Mouse (Mus musculus) T-helper 17 cell (primary cell): ENCODE measurements around the gene Nck2.

Experiments used
- in situ Hi-C, 2 experiments: fragments of 300-600 bp; cut with MboI, MseI; formaldehyde crosslinking; loops; 1 replicate in 1 of 2; 2 replicates in 1 of 2; pipeline ENCODE4 v1.15.1; 2025; ENCODE audit warnings: high pct_unique_total_duplicates in 2 of 2

Nck2 gene

DNA sequence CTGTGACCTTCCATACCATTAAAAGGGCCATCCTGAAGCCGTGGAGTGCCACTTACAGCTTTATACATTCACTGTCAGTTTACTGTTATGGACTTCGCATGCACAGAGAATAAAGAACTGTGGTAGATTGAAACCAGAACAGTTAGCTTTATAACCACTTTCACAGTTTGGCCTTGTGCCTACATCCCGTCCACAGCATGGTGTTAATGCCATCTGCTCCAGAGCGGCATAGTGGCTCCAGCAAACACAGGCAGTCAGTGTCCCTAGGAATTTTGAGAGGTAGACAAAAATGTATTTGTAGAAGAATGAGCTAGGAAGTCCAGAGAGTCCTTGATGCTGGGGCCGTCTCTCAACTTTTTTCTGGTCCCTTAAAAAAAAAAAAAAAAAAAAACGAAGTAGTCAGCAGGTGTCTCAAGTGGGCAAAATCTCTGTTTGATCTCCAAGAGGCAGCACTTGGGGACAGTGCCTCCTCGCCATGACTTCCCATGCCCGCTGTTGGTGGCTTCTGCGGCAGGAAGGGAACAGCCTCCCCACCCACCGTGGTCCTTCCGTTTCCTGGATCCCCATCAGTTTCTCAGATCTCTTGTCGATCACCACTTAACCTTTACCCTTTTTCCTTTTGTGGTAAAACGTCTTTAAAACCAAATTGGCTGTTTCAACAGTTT, 117.8 kb downstream of the Nck2 start:
- in situ Hi-C loops: loop anchor here in 1 of 2 experiments (5.0 kb wide), 1 partner anchor 45 kb away; no protein-coding TSS in a partner anchor

- in situ Hi-C loops: no loop called here
Observed at GRCm38 (mm10) chr1:43565260-43565659, 120.9 kb downstream of the Nck2 start.

GRCm38 (mm10) chr1:43566677-43567377, 122.4 kb downstream of the Nck2 start:
- in situ Hi-C loops: no loop called here

DNA sequence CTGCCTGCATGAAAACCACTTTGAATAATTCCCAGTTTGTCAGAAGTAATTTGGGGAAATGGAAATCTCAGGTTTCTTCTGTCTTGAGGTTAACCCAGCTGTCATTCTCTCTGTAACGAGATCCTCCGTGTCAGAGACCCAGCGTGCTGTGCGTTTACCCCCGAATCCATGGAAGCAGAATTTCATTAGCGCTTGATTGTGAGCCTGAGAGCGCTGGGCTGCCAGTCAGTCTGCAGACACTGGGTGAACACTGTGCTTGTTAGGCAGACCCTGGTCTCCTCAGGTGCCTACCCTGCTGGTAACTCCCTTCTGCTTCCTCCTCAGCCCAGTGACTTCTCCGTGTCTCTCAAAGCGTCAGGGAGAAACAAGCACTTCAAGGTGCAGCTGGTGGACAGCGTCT, 124.4 kb downstream of the Nck2 start:
- in situ Hi-C loops: no loop called here

GRCm38 (mm10) chr1:43571105-43571504, 126.7 kb downstream of the Nck2 start:
- in situ Hi-C loops: no loop called here

DNA sequence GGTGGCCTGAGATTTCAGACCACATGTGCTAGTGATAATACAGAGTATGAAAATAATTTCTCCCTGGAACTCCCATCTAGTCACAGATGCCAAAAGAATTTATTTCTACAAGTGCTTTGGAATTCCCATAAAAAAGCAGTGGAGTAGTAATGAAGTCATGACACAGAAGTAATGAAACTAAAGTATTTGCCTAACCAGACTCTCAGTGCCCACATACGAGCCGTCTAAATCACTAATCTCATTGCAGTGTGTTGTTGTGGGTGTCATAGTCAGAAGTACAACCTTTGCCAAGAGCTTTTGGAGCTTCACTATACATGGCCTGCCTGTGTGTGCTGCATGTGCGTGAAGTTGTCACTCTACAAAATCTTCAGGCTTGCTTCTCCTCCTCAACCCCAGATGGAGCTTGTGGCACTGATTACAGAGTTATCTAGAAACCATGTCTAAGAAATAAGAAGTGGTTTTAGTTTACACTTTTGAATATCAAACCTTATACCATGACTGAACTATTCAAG, 130.5 kb downstream of the Nck2 start:
- in situ Hi-C loops: no loop called here

- in situ Hi-C loops: no loop called here
Observed at GRCm38 (mm10) chr1:43577371-43577770, 133.0 kb downstream of the Nck2 start.

DNA sequence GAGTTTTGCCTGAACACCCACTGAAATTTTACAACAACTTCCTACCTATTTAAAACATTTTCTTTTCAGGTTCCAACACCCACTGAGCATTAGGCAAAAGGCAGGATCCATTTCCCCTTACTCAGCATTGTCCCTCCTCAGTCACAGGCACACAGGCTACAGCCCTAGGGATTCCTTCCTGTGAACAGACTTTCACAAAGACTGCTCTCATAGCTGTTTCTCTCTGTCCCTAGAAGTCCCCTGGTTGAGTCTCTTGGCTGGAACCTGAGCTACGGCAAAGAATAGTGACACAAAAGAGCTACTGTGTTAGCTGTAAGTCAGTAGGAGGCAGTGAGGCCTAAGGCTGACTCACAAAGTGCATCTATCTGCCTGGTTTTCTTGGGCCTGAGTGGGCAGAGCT, 139.2 kb downstream of the Nck2 start:
- in situ Hi-C loops: no loop called here

- in situ Hi-C loops: no loop called here
Observed at GRCm38 (mm10) chr1:43589001-43589400, 144.6 kb downstream of the Nck2 start.

DNA sequence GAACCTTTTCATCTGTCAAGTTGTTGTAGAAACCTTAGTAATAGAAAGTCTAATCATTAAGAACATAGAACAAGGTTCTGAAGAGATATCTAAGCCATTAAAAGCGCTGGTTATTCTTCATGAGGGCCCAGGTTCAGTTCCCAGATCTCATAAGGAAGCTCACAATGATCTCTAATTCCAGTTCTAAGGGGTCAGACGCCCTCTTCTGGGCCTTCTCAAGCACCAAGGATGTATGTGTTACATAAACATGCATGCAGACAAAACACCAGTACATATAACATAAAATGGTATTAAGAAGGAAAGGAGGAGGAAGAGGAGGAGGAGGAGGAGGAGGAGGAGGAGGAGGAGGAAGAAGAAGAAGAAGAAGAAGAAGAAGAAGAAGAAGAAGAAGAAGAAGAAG, 145.5 kb downstream of the Nck2 start:
- in situ Hi-C loops: loop anchor here in 1 of 2 experiments (5.0 kb wide), 1 partner anchor 78 kb away; no protein-coding TSS in a partner anchor

DNA sequence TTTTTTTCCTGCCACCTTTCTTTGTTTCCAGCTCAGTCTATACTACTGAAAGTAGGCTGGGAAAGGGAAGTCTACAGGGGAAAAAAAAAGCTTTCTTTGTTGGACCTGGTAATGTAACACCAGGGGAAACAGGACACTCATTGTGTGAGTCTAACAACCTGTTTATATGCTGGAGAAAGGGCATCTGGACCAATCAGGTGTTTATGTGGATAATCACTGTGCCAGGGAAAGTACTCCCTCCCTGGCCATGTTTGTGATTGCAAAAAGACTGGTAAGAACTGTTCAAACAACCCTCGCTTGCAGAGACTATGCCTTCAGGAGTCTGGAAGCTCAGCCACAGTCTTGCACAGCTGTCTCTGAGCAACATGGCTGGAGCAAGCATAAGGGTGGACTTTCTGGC, 146.3 kb downstream of the Nck2 start:
- in situ Hi-C loops: loop anchor here in 1 of 2 experiments (5.0 kb wide), 1 partner anchor 78 kb away; no protein-coding TSS in a partner anchor

DNA sequence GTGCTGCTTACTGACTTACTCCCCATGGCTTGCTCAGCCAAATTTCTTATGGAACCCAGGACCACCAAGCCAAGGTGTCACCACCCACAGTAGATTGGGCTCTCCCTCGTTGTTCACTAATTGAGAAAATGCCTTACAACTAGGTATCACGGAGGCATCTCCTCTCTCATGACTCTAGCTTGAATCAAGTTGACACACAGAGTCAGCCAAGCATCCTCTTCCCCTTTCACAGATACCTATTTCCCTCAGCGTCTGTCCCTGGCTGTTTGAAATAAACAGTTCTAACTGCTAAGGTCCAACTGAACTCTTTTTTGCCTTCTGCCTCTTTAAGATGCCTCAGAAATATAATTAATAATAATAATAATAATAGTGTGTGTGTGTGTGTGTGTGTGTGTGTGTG, 148.7 kb downstream of the Nck2 start:
- in situ Hi-C loops: loop anchor here in 1 of 2 experiments (5.0 kb wide), 1 partner anchor 81 kb away; no protein-coding TSS in a partner anchor

DNA sequence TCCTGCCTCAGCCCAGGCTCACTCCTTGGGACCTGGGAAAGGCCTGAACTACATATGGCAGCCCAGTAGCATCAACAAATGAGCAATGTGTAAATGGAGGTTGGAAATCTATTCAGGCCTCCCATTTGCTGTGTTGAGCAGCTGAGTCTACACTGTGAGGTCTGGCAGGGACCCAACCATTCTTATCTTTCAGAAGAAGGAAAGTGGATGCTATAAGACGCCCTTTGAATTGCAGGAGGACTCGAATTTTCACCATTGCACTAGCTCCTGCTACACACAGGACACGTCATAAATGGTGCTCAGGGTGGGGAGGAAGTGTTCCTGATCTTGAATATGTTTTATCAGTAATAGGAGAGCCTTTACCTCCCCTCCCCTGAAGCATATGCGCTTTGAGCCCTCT, 150.4 kb downstream of the Nck2 start:
- in situ Hi-C loops: loop anchor here in 1 of 2 experiments (5.0 kb wide), 1 partner anchor 82 kb away; no protein-coding TSS in a partner anchor

DNA sequence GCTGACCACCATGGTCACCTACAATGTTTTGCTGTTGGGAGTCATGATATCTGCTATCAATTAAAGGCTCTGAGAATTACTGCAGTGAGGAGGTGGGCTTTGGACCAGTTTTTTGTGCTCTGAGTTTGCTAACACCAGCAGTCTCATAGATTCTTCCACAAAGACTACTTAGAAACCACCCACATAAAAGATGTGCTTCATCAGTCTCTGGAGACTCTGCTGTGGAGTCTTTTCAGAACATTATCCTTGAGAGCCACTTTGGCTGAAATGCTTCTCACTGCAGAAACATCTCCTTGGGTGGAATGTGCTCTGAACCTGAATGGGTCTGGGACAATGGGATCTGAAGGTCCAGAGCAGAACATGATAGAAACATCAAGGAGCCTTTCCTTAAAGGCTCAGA, 153.4 kb downstream of the Nck2 start:
- in situ Hi-C loops: no loop called here

DNA sequence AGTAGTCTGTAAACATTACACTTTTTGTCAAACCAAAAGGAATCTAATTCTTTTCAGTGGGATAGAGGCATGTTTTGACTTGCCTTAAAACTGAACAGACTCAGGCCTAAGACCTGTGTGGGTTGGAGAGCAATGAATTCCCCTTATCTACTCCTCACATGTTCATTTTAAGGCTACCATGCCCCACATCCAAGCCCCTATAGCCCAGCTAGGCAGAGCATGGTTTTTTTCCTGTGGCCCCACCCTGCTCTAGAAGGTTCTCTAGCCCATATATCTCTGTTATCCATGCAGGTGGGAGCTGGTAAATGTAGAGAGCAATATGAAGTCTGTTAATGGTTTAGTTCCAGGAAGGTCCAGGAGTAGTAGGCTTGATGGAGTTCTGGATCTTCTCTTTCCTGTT, 155.1 kb downstream of the Nck2 start:
- in situ Hi-C loops: no loop called here

DNA sequence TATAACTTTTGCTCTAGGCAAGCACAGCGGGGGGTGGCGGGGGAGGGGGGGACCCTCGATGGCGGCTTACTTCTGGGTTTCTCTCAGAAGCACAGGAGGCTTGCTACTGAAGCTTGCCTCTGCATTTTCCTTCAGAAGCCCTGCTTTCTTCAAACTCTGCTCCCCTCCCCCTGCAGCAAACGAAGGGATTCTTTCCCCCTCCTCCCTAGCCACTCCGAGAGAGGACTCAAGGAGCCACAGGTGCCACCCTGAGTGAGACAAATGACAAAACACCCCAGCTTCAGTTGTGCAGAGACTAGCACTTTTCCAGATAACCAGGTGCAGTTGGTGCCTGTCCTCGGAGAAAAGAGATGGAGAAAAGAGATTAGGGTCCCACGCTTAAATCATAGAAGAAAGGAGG, 156.7 kb downstream of the Nck2 start:
- in situ Hi-C loops: loop anchor here in 1 of 2 experiments (10.0 kb wide), 1 partner anchor 1346 kb away; no protein-coding TSS in a partner anchor

DNA sequence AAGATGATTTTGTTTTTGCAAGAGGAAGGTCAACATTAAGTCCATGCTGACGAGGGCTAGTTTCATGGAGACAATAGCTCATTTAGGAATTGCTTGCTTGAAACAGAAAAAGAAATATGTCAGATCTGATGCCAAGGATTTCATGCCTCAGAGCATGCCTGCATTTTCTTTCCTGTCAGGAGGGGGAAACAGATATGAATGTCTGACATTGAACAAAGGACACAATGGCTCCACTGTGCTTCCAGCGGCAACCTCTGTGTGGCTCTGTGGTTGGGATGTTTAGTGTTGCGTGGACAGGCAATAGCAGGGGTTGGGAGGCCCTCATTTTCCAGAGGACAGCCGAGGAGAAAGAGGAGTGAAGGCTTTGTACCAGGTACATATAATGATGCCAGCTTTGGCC, 171.6 kb downstream of the Nck2 start:
- in situ Hi-C loops: no loop called here
